Mouse (Mus musculus) NIH3T3 (cell line): ENCODE data around the gene Rnf207.

Experiments used
- DNase-seq: peaks from one replicate; pipeline ENCODE4 v3.0.0-alpha.2; 2012; ENCODE audit warnings: low read depth

Gene Rnf207

DNA sequence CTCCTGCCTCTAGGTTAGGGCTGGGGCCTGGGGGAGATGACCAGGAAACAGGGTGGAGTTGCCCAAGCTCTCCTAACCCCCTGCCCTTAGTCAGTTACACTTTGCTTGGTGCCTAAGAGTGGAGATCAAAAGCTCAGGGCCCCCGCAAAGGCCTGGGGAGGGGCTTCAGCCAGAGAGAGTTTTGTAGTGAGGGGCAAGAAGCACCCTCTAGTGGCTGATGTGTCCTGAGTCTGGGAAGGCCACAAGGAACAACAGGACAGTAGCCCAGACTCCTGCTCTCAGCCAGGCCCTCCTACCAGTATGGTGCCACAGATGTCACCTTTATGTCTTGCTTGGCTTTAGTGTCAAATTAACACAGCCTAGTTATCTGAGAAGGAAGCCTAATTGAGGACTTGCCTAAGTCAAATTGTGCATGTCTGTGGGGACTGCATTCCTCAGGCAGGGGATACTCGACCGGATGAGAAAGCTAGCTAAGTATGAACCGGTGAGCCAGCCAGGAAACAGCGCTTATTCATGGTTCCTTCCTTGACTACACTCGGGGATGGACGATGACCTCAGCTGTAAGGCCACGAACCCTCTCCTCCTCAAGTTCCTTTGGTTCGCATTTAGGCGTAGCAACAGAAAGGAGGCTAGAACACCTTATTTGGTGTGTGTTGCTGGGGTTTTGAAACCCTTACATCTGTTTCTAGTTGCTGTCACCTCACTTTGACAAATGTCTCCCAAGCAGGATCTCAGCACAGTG is 24.4 kb downstream of the Rnf207 start:
- DNase-seq, result peak; percentile 47

DNA sequence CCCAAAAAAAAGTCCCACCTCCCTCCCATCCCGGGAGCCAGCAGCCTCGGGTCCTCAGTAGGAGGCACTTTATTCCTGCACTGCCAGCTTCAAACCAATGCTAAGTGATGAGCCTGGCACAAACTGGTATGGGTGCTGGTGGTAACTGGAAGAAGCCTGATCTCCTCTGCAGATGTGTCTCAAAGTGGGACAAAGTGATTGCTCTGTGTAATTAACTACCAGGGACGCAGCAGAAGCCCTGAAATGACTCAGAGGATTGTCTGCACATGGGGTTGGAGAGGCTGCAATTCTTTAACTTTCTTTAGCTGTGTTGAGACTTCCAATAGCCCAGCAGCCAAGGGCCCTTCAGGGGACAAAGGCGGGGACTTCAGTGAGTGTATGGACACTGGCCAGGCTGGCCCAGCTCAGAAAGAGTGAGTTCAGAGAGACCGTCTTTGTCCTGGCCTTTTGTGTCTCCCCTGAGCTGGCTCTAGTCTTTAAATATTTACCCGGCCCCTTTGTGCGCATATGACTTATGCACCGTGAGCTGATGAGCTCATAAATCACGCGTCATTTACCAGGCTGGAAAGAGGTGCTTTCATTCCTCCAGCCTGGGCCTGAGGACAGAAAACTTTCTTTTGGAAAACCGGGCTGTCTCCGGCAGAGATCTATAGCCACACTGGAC is 26.6 kb downstream of the Rnf207 start:
- DNase-seq, result peak; percentile 61

DNA sequence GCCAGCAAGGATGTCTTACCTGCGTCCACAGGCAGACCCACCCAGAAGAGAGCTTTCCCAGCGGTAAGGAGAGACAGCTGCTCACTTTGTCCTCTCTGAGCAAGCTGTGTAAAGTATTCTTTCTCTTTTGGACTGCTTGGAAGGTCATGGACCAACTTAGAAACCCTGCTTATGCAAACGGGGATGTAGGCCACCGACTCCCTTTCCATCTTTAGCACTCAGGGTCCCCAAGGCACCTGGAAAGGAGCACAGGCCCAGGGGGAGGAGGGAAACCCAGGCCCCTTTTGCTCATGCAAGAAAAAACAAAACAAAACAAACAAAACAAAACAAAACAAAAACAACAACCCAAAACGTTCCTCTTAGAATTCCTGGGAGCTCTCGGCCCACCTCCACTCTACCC is 27.2 kb downstream of the Rnf207 start, which contains the start of gene Hes3:
TSS of gene Hes3 (minus strand) at position 101 of the 400 bp plus-strand sequence.
- DNase-seq, result no peak

DNA sequence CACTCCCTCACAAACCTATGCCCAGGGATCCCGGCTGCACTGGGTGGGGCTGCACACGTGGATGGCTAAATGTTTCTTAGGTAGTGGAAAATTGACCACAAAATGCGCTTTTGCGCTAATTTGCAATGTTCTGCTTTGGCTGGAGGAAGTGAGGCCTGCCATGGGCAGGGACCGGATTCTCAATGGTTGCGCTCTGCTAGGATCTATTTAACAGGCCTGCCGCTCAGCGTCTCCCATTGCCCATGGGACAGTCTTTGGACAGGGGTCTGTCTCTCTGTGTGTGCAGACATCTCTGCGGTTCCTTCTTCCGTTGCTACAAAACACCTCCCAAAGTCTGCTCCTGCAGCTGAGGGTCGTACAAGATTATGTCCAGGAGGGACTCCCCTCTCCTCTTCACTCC is 27.8 kb downstream of the Rnf207 start:
- DNase-seq, result no peak

DNA sequence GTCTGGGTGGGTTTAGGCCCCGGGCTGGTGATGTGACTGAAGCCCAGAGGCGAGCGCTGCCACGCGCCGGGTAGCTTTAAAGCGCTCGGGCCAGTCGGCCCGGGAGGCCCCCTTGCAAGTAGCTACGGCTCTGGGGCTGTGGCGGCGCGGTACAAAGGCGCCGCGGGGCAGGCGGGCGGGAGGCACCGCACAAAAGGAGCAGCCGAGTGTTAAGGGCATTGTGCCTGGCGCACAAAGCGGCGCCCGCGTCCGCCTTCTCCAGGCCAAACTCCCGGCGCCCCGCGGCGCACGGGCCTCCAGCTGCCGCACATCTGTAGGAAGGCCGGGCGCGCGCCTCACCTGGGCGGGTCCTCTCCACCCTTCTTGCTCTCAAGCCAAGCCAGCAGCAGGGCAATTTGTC is 28.4 kb downstream of the Rnf207 start:
- DNase-seq, result no peak

DNA sequence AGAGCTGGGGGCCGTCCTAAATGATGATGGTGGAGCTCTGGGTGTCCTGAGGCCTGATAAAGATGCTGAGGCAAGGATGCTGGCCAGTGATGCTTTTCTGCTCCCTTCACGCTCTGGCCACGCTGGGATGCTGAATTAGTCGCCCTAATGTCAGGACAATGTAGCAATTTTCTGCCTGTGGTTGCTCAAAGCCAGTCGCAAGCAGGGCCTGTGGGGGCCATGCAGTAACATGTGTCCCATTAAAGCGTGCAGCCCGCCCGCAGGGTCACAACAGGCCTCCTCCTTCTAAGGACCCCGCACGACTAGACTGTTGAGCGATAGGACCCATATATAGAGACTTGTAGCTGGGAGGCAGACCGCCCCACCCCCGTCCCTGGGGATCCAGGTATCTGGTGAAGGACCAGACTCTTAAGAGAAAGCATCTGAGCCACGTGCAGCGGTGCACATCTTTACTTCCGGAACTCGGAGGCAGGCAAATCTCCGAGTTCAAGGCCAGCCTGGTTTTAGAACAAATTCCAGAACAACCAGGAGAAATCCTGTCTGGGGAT is 30.3 kb downstream of the Rnf207 start:
- DNase-seq, result no peak

DNA sequence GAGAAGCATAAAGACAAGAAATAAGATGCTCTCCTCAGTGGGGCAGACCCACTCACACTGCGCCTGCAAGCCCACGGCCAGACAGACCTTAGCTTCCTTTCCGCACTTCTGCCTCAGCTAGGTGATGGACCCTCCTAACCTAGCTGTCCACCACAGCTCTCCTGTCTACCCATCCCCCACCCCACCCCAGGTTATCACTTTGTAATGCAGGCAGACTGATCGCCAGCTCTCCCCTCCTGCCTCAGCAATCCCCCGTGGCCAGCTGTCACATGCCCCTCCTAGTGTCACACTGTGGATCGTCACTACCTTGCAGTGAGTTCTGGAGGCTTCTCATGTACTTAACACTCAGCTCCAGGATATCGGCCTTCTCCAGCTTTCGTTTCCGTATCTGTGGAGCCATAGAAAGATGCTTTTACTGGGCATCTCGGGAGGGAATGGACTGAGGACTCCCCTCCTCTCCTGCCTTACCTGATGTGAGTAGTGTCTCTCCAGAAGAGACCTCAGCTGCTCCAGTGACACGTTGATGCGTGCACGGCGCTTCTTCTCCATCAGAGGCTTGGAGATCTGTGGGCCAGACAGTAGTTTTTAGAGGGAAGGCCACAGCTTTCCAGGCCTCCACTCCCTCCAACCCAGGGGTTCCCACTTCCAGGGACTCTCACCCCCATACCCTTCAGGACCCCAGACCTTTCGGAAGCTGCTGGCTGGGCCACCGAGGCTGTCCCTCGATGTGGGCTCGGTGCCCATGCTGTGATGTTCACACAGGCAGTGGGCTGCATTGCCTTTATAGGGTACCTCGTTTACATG is 31.3 kb downstream of the Rnf207 start:
- DNase-seq, result no peak

DNA sequence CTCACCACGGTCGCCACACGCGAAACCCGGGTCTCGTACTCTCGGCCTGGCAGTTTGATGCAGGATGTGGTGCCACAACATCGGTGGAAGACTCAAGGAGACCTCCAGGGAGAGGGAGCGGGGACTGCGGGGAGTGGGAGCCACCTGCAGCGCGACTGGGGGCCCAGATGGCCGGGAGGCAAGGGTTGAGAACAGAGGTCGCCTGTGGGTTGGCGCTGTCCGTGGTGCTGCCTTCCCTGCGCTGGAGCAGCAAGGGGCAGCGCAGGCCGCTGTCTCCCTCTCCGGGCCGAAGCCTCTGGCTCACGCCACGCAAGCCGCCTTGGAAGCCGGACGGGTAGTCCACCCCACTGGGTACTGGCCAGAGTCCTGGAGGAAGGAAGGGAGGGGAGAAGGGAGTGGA is 31.9 kb downstream of the Rnf207 start:
- DNase-seq, result peak; percentile 62

DNA sequence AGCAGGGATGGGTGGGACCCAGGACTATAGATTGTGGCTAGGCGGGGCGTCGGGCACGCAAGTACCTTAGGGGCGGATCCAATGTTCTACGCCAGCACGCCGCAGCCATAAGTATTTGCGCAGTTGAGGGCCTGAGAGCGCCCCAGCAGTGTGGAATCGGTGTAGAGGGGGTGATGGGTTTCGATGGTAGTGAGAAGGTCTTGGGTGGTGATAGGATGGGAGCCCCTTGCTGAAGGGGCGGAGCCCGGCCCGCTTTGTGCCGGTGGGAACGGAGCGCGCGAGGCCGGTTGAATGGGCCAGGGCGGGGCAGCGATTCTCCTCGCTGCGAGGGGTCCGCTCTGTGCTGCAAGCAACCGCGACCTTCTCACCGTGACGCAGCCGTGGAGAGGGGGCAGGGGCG is 32.6 kb downstream of the Rnf207 start:
- no peak for DNase-seq

DNA sequence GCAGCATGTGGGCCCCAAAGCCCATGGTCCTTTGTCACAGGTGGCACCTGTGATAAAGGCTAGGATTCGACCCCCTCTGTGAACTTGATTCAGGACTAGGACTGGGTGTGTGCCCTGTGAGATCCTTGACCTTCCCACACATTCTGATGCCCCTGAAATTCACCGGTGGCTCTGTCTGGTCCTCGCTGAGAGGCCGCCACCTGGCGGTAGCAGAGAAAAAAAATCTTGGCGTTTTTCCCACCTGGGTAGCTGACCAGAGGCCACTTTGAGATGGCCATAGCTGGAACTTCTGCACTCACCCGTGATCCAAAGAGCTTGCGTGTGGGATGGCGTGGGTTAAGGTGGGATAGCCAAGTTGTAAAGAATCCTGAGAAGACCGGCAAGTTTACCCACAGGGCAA is 33.3 kb downstream of the Rnf207 start:
- DNase-seq, result peak; percentile 79

DNA sequence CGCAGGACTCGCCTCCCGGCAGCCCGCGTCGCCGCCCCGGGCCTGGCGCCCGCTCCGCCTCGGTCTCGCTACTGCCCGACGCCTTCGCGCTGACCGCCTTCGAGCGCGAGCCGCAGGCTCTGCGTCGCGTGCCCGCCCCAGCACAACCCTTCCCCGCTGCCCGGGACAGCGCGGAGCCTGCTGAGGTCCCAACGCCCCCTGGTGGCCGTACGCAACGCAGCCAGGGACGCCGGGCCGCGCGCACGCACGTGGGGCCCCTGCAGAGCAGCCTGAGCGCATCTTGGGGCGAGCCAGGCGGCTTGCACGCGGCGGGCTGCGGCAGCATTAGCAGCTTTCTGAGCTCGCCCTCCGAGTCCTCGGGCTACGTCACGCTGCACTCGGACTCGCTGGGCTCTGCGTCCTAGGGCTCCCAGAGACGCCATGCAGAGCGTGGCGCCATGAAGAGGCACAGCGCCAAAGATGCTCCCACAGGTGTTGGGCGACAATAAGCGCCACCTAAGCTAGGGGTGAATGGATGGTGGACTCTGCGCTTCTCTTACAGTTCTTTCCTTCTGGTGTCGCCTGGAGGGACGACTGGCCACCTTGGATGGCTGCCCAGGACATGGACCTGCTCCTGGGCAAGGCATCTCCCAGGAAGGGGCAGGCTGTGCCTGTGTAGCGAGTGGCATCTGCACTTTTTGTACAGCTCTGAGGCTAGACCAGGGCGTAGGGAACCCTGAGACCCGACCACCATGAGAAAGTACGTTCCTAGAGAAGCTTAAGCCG is 35.4 kb downstream of the Rnf207 start:
- no peak for DNase-seq

DNA sequence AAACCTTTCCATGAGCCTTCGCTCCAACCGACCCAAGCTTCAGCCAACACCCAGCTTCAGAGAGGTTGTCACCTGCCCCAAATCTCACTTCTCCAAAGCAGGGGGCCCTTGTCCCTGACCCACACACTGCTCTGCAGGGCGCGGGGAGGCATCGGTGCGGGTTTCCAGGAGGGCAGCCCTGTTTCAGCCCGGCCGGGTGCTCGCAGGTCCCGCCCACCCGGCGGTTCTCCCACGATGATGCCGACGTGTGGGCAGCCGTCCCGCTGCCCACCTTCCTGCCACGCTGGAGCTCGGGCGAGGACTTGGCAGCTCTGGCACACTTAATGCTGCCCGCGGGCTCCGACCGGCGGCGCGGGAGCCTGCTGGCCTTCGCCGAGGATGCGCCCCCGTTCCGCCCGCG is 36.1 kb downstream of the Rnf207 start:
- no peak for DNase-seq

DNA sequence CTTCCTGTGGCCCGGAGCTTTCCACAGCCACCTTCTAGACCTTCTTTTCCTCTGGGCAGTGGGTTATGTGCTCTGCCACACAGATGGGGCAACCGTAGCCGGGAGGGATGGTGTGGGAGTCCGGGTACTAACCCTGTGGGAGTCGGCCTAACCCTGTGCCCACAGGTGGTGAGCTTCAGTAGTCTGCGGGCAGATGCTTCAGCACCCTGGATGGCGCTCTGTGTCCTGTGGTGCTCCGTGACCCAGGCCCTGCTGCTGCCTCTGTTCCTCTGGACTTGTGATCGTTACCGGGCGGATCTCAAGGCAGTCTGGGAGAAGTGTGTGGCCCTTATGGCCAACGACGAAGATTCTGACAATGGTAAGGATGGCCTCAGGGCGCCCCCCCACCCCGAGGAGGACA is 37.2 kb downstream of the Rnf207 start:
- no peak for DNase-seq

DNA sequence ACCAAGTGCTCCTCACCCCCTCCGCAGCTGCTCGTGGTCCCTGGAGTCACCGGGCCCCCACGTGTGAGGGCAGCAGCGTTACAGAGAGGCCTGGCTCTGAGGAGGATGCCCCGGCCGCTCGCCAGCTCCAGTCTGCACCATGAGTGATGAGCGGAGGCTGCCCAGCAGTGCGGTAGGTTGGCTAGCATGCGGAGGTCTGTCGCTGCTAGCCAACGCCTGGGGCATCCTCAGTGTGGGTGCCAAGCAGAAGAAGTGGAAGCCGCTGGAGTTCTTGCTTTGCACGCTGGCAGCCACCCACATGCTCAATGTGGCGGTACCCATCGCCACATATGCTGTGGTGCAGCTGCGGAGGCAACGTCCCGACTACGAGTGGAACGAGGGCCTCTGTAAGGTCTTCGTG is 39.8 kb downstream of the Rnf207 start:
- DNase-seq, result no peak

DNA sequence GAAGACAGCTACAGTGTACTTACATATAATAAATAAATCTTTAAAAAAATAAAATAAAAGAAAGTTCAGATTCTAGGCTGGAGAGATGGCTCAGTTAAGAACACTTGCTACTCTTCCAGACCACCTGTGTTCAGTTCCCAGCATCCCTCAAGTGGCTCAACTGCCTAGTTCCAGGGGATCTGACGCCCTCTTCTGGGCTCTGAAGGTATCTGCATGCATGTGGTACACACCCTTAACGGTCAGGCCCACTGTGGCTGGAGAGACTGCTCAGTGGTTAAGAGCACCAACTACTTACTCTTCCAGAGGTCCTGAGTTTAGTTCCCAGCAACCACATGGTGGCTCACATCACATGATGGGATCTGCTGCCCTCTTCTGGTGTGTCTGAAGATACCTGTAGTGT is 40.9 kb downstream of the Rnf207 start:
- DNase-seq, result no peak

DNA sequence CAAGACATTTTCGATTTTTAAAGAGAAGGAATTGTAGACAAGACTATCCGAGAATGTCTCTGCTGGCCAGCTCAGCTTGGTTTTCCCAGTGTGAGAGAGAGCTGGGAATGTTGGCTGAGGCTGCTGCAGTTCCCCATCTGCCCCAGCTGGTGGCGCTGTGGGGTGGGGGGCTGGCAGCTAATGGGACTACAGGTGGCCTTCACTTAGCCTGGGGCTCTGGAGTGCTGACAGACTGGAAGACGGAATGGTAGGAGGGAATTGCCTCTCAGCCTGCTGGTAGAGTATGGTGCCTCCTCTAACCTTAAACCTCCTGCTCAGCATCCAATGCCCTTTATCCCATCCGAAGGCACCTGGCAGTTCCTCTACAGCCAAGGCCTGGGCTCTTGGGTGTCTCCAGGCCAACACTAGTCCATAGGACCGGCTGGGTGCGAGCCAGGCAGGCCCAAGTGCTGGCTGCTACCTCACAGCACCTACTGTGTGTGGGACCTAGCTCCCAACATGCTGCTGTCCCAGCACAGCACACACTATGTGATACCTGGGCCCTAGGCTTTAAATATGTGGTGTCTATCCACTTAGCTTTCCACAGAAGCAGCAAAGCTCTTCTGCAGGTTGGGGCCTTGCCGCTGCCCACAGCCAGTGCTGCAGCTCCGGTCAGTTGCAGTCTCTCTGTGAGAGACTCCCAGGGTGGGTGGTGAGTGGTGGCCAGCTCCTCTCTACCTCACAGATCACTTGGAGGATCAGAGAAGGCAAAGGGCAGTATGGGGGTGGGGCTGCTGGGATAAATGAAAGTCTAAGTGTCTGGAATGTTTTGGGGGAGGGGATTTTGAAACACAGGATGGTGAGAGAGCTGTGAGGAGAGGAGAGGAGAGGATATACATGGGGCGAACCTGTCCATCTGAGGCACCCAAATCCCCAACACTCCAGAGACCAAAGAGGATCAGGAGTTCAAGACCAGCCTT is 42.1 kb downstream of the Rnf207 start:
- DNase-seq, result peak; percentile 43

DNA sequence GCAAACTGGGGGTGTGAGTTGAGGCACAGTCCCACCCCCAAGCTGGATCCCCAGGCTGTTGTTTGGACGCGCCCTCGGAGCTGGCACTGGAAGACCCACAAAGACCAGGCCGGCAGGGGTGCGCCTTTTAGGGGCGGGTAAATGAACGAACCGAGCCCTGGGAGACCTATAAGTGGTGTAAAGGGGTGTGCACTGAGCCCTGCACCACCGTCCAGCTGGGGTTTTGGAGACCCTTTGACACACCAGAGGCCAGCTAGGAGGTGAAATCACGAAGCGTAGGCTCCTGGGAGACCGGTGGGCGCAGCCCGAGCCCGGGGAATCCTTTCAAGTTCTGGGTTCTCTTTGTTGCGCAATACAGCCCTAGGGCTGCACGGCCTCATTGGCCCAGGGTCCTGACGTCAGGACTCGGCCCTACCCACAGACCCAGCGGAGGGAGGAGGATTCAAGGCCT is 44.1 kb downstream of the Rnf207 start:
- DNase-seq, result peak; percentile 88

DNA sequence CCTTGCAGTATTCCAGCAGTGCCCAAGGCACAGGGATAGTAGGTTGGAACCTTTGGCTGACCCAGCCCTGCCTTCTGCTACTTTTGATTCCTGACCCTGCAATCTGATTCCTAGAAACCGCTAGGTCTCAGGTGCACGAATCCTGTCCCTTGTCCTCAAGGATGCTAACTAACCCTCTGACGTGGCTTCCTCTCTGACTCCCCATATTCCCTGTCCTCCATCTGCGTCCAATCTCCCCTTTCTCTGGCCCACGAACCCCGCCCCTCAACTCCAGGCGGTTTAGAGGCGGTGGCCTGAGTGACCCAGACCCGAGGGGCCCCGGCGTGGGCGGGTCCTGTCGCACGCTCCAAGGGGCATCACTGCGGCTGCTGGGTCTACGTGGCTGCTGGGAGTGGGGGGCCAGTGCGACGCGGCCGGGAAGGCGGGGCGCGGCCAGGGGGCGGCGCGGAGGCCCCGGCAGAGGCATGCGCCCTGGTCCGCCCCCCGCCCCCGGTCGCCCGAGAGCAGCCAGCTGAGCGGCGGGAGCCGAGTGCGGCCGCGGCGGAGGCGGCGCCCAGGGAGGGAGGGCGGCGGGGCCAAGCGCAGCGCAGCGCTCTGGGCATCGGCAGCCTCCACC is 45.1 kb downstream of the Rnf207 start, which contains the start of gene Gpr153:
TSS of gene Gpr153 (plus strand) at position 612 of the 616 bp plus-strand sequence.
- peak; percentile 78 for DNase-seq

DNA sequence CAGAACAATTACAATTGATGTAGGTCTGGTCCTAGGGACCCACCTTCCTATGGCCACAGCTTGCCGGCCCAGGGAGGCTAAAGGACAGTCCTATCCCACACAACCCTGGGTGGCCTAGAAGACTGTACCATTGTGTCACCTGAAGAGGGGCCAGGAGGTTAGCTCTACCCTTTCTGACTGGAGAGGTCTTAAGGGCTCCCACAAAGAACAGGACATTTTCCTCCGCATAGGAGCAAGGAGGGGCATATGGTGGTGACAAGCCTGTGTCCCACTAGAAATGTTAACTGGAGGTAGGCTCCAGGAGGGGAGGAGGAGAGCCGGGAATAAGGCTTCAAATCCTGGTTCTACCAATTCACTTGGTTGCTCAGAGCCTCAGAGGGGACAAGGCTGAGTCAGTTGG is 45.6 kb downstream of the Rnf207 start:
- DNase-seq, result no peak

DNA sequence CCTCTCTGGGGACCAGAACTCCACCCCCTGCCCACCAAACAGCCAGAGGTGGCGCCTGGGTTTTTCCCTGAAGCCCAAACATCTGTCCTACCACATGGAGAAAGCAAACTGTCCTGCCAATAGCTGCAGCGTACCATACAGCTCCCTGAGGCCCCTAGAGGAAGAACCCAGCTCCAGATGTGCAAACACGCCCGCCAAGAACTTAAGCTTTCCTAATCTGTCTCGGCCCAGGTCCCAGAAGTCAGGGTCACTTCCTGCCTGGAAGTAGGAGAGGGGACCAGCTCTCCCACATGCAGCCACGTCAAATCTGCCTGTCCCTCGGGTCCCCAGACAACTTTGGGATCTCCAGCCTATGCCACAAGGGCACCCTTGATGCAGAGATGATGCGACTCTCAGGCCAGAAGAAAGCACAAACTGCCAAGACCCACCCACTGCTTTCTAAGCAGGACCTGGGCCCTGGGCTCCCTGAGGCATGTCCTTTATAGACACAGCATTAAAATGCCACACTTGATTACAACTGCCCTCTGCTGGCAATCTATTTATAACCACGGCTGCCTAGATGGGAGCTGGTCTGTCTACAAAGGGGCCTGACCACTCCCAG is 46.2 kb downstream of the Rnf207 start:
- DNase-seq, result peak; percentile 79
